Mouse (Mus musculus) urinary bladder, postnatal 0 days (tissue): ENCODE results near the gene Aspscr1. TPM values are rescaled to one million over a fixed set of nuclear protein-coding genes. Genes with fewer than 3 reads are reported as not detected.

Experiments
- microRNA-seq: library from miRNA; unstranded; fragments of <30 nt; microRNA quantifications from one replicate; pipeline ENCODE4, GENCODE M21; 2016
- polyA plus RNA-seq: library from polyadenylated mRNA; unstranded; fragments of >200 nt; fragmentation: Nextera tagmentation; extraction: Ambion mirVana; gene quantifications from 2 replicates; pipeline ENCODE4 v1.2.1, GENCODE M21; 2015

Gene Aspscr1
- polyA plus RNA-seq: 72.0 and 79.9 TPM in 2 replicates

GRCm38 (mm10) chr11:120672687-120673593, at the start of gene Aspscr1:
TSS of gene Aspscr1 (plus strand) at chr11:120672973.

GRCm38 (mm10) chr11:120625152-120625775, 47.5 kb upstream of the Aspscr1 start, which contains the start of gene Sirt7:
TSS of gene Sirt7 (minus strand) at chr11:120625240.

GRCm38 (mm10) chr11:120633520-120634343, 39.0 kb upstream of the Aspscr1 start, which contains the start of gene Mafg:
TSS of gene Mafg (minus strand) at chr11:120633600.

GRCm38 (mm10) chr11:120643601-120643987, 29.2 kb upstream of the Aspscr1 start, which contains the start of gene Pycr1:
TSS of gene Pycr1 (minus strand) at chr11:120643769.

GRCm38 (mm10) chr11:120648001-120648476, 24.7 kb upstream of the Aspscr1 start, which contains the start of gene Myadml2:
TSS of gene Myadml2 (minus strand) at chr11:120648158.

GRCm38 (mm10) chr11:120661076-120661460, 11.7 kb upstream of the Aspscr1 start, which contains the start of gene Notum:
TSS of gene Notum (minus strand) at chr11:120661175.

GRCm38 (mm10) chr11:120713580-120714518, 41.1 kb downstream of the Aspscr1 start, which contains the start of the genes Cenpx and Lrrc45:
TSS of gene Cenpx (minus strand) at chr11:120713738.
TSS of gene Lrrc45 (plus strand) at chr11:120713925.

GRCm38 (mm10) chr11:120721124-120722066, 48.6 kb downstream of the Aspscr1 start, which contains the start of gene Rac3:
TSS of gene Rac3 (plus strand) at chr11:120721470.

GRCm38 (mm10) chr11:120727169-120727527, 54.4 kb downstream of the Aspscr1 start, which contains the start of gene Dcxr:
TSS of gene Dcxr (minus strand) at chr11:120727281.

GRCm38 (mm10) chr11:120731858-120732680, 59.3 kb downstream of the Aspscr1 start, which contains the start of gene Cbr2:
TSS of gene Cbr2 (minus strand) at chr11:120732114.

Small RNA genes lying within 50 kb of the gene (microRNA-seq; reads per million reads assigned to microRNA genes)
- not detected for gene Mir6936

Other genes with a start within 250 kb of the Aspscr1 start
- 16.9 and 18.8 TPM in 2 replicates for gene Nploc4, start 235.3 kb upstream of the Aspscr1 start, polyA plus RNA-seq
- not detected in 2 replicates for gene Tspan10, start 230.3 kb upstream of the Aspscr1 start, polyA plus RNA-seq
- not detected in 2 replicates for gene Pde6g, start 219.5 kb upstream of the Aspscr1 start, polyA plus RNA-seq
- gene Oxld1, start 214.9 kb upstream of the Aspscr1 start, polyA plus RNA-seq: 17.1 and 17.8 TPM in 2 replicates
- 13.1 and 15.9 TPM in 2 replicates for gene Ccdc137, start 214.9 kb upstream of the Aspscr1 start, polyA plus RNA-seq
- gene Arl16, start 205.4 kb upstream of the Aspscr1 start, polyA plus RNA-seq: 29.6 and 31.2 TPM in 2 replicates
- gene Mrpl12, start 188.4 kb upstream of the Aspscr1 start, polyA plus RNA-seq: 91.2 and 100 TPM in 2 replicates
- gene Slc25a10, start 181.1 kb upstream of the Aspscr1 start, polyA plus RNA-seq: 34.6 and 38.5 TPM in 2 replicates
- gene Gcgr, start 142.3 kb upstream of the Aspscr1 start, polyA plus RNA-seq: 0.93 and 0.97 TPM in 2 replicates
- gene Mcrip1, start 123.2 kb upstream of the Aspscr1 start, polyA plus RNA-seq: 157 and 172 TPM in 2 replicates
- gene Ppp1r27, start 121.8 kb upstream of the Aspscr1 start, polyA plus RNA-seq: not detected in 2 replicates
- gene P4hb, start 99.7 kb upstream of the Aspscr1 start, polyA plus RNA-seq: 515 and 546 TPM in 2 replicates
- gene Arhgdia, start 91.3 kb upstream of the Aspscr1 start, polyA plus RNA-seq: 458 and 475 TPM in 2 replicates
- gene Alyref, start 74.6 kb upstream of the Aspscr1 start, polyA plus RNA-seq: 162 and 194 TPM in 2 replicates
- 165 and 166 TPM in 2 replicates for gene Anapc11, start 74.6 kb upstream of the Aspscr1 start, polyA plus RNA-seq
- gene Npb, start 64.5 kb upstream of the Aspscr1 start, polyA plus RNA-seq: 0.43 and 1.1 TPM in 2 replicates
- 72.3 and 111 TPM in 2 replicates for gene Pcyt2, start 55.0 kb upstream of the Aspscr1 start, polyA plus RNA-seq
- 24.9 and 25.5 TPM in 2 replicates for gene Sirt7, start 47.7 kb upstream of the Aspscr1 start, polyA plus RNA-seq
- 19.3 and 22.6 TPM in 2 replicates for gene Mafg, start 39.4 kb upstream of the Aspscr1 start, polyA plus RNA-seq
- gene Pycr1, start 29.2 kb upstream of the Aspscr1 start, polyA plus RNA-seq: 22.5 and 33.3 TPM in 2 replicates
- 0.28 TPM in 1 of 2 replicates, not detected in the other for gene Myadml2, start 24.8 kb upstream of the Aspscr1 start, polyA plus RNA-seq
- 2.6 and 4.4 TPM in 2 replicates for gene Notum, start 11.8 kb upstream of the Aspscr1 start, polyA plus RNA-seq
- 94.9 and 105 TPM in 2 replicates for gene Cenpx, start 40.8 kb downstream of the Aspscr1 start, polyA plus RNA-seq
- gene Lrrc45, start 41.0 kb downstream of the Aspscr1 start, polyA plus RNA-seq: 21.2 and 22.0 TPM in 2 replicates
- gene Rac3, start 48.5 kb downstream of the Aspscr1 start, polyA plus RNA-seq: 10.7 and 14.6 TPM in 2 replicates
- gene Dcxr, start 54.3 kb downstream of the Aspscr1 start, polyA plus RNA-seq: 31.5 and 35.7 TPM in 2 replicates
- 81.7 and 93.4 TPM in 2 replicates for gene Cbr2, start 59.1 kb downstream of the Aspscr1 start, polyA plus RNA-seq
- 1.5 and 2.2 TPM in 2 replicates for gene Hmga1b, start 89.8 kb downstream of the Aspscr1 start, polyA plus RNA-seq
- gene Rfng, start 111.2 kb downstream of the Aspscr1 start, polyA plus RNA-seq: 19.7 and 20.3 TPM in 2 replicates
- gene Gps1, start 111.3 kb downstream of the Aspscr1 start, polyA plus RNA-seq: 118 and 123 TPM in 2 replicates
- 38.1 and 41.2 TPM in 2 replicates for gene Dus1l, start 123.4 kb downstream of the Aspscr1 start, polyA plus RNA-seq
- gene Fasn, start 151.6 kb downstream of the Aspscr1 start, polyA plus RNA-seq: 17.8 and 30.1 TPM in 2 replicates